Mouse (Mus musculus): ENCODE measurements around the gene Psg26. TPM values are rescaled to one million over a fixed set of nuclear protein-coding genes. Genes with fewer than 3 reads are reported as not detected.

Psg26 gene
- polyA plus RNA-seq (2014; fragmentation: Illumina TruSeq; extraction: RNeasy Lipid Tissue Mini Kit (QIAGEN cat#74804); ENCODE audit: low read depth, low replicate concordance) = not detected

GRCm38 (mm10) chr7:18484077-18484476, at the start of gene Psg26:
Gene Psg26 (minus strand): TSS chr7:18484177.

GRCm38 (mm10) chr7:18532169-18532568, 48.2 kb upstream of the Psg26 start, which contains the start of gene Psg25:
Gene Psg25 (minus strand): TSS chr7:18532269.

GRCm38 (mm10) chr7:18431941-18432340, 52.0 kb downstream of the Psg26 start, which contains the start of gene Psg28:
Gene Psg28 (minus strand): TSS chr7:18432041.

Other genes starting within 250 kb of the Psg26 start
- not detected for gene Mill1, start 238.8 kb downstream of the Psg26 start, polyA plus RNA-seq (2014; fragmentation: Illumina TruSeq; extraction: RNeasy Lipid Tissue Mini Kit (QIAGEN cat#74804); ENCODE audit: low read depth, low replicate concordance)
- not detected for gene Psg18, start 129.2 kb downstream of the Psg26 start, polyA plus RNA-seq (2014; fragmentation: Illumina TruSeq; extraction: RNeasy Lipid Tissue Mini Kit (QIAGEN cat#74804); ENCODE audit: low read depth, low replicate concordance)
- gene Psg28, start 52.1 kb downstream of the Psg26 start, polyA plus RNA-seq (2014; fragmentation: Illumina TruSeq; extraction: RNeasy Lipid Tissue Mini Kit (QIAGEN cat#74804); ENCODE audit: low read depth, low replicate concordance) = not detected
- not detected for gene Psg25, start 48.1 kb upstream of the Psg26 start, polyA plus RNA-seq (2014; fragmentation: Illumina TruSeq; extraction: RNeasy Lipid Tissue Mini Kit (QIAGEN cat#74804); ENCODE audit: low read depth, low replicate concordance)
- gene Psg27, start 83.1 kb upstream of the Psg26 start, polyA plus RNA-seq (2014; fragmentation: Illumina TruSeq; extraction: RNeasy Lipid Tissue Mini Kit (QIAGEN cat#74804); ENCODE audit: low read depth, low replicate concordance) = not detected
- not detected for gene Psg23, start 132.3 kb upstream of the Psg26 start, polyA plus RNA-seq (2014; fragmentation: Illumina TruSeq; extraction: RNeasy Lipid Tissue Mini Kit (QIAGEN cat#74804); ENCODE audit: low read depth, low replicate concordance)
- gene Psg21, start 172.5 kb upstream of the Psg26 start, polyA plus RNA-seq (2014; fragmentation: Illumina TruSeq; extraction: RNeasy Lipid Tissue Mini Kit (QIAGEN cat#74804); ENCODE audit: low read depth, low replicate concordance) = not detected
- gene Psg20, start 202.0 kb upstream of the Psg26 start, polyA plus RNA-seq (2014; fragmentation: Illumina TruSeq; extraction: RNeasy Lipid Tissue Mini Kit (QIAGEN cat#74804); ENCODE audit: low read depth, low replicate concordance) = not detected
- not detected for gene Psg22, start 233.9 kb upstream of the Psg26 start, polyA plus RNA-seq (2014; fragmentation: Illumina TruSeq; extraction: RNeasy Lipid Tissue Mini Kit (QIAGEN cat#74804); ENCODE audit: low read depth, low replicate concordance)